Mouse (Mus musculus): ENCODE data around the gene Capn12.
"Not testable (repeated sequence)": the region's sequence is repeated elsewhere in the genome, so short reads cannot be mapped to it uniquely, and the experiment has no call there.

Gene Capn12

DNA sequence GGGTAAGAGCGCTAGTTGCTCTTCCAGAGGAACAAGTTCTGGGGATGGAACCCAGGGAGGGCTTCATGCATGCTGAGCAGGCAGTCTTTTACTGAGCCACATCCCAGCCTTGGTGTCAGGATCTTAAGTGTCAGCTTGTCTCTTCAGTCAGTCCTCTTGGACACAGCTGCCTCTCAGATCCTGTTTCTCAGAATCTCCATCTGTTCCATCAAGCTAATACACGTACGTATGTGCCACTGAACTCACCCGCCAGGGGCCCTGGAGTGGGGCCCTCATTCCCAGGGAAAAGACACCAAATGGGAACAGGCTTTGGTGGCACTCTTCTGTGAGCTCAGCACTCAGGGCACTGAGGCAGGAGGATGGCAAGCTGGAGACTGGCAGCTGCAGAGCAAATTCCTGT lies 3.4 kb upstream of the Capn12 start:
- DNase-seq (ENCODE audit: low spot score): no peak

GRCm38 (mm10) chr7:28879606-28880005 lies 1.6 kb upstream of the Capn12 start:
- DNase-seq (ENCODE audit: low spot score): no peak

GRCm38 (mm10) chr7:28880554-28880953 lies 668 bp upstream of the Capn12 start:
- DNase-seq (ENCODE audit: low spot score): no peak

DNA sequence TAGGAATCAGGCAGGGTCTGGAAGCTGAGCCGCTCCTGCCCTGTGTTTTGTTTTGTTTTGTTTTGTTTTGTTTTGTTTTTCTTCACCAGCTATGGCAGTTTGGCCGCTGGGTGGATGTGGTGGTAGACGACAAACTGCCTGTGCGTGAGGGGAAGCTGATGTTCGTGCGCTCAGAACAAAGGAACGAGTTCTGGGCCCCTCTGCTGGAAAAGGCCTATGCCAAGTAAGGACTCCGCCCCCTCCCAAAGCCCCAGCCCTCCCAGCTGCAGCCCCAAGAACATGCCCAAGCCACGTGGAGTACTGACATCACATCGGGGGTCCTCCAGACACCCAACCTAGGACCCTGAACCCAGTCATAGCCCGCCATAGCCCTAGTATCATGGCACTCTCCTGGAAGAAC lies 1.8 kb downstream of the Capn12 start:
- DNase-seq (ENCODE audit: low spot score): no peak

DNA sequence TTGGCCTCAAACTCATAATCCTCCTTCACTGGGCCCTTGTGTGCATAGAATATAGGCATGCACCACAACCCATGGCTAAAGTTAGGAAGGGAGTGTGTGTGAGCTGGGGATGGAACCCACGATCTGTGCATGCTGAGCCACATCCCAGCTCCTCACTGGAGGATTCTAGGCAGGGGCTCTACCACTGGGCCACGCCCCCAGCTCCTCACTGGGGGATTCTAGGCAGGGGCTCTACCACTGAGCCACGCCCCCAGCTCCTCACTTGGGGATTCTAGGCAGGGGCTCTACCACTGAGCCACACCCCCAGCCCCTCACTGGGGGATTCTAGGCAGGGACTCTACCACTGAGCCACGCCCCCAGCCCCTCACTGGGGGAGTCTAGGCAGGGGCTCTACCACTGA lies 2.5 kb downstream of the Capn12 start:
- DNase-seq (ENCODE audit: low spot score): not testable (repeated sequence)

- DNase-seq (ENCODE audit: low spot score): no peak
Observed at GRCm38 (mm10) chr7:28886486-28886885, 5.3 kb downstream of the Capn12 start.

GRCm38 (mm10) chr7:28888701-28889161 lies 7.5 kb downstream of the Capn12 start:
- DNase-seq (ENCODE audit: low spot score): no peak

DNA sequence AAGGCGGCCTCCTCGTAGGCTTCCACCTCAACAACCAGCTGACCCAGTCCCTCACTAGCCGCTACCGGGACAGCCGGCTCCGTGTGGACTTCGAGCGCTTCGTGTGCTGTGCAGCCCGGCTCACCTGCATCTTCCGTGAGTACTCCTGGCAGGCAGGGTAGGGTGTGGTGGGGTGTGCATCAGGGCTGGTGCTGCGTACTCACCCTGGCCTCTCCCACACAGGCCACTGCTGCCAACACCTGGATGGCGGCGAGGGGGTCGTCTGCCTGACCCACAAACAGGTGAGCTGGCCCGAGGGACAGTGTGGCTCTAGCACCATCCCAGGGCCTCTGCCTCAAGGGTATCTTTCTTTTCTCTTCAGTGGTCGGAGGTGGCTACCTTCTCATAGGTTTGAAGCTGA lies 11.4 kb downstream of the Capn12 start:
- no peak for DNase-seq (ENCODE audit: low spot score)

DNA sequence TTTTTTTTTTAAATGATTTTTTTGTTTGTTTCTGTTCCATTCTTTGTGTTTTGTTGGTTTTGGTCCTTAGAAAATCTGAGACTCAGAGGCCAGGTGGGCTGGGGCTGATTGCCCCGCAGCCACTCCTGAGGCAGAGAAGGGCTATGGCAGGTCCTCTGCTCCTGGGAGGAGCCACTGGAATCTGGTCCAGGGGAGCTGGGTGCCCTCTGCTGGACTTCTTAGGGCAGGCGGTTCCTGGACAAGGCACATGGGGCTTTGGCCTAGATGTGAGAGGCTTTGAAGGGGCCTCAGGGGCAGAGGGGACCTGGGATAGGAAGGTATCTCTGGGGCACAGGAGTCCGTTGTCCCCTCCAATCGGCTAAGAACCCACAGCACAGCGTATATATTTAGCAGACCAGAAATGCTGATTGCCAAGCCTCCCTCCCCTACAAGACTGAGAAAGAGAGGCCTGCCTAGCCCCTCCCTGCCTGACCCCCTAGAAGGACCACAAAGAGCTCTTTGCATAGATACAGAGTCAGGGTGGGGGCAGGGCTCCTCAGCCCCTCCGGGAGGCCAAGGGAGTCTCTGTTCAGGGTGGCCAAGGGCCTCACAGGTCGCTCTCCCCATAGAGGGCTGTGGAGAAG lies 12.5 kb downstream of the Capn12 start:
- DNase-seq (ENCODE audit: low spot score): peak; percentile 74

GRCm38 (mm10) chr7:28894942-28895341 lies 13.7 kb downstream of the Capn12 start:
- DNase-seq (ENCODE audit: low spot score): no peak

DNA sequence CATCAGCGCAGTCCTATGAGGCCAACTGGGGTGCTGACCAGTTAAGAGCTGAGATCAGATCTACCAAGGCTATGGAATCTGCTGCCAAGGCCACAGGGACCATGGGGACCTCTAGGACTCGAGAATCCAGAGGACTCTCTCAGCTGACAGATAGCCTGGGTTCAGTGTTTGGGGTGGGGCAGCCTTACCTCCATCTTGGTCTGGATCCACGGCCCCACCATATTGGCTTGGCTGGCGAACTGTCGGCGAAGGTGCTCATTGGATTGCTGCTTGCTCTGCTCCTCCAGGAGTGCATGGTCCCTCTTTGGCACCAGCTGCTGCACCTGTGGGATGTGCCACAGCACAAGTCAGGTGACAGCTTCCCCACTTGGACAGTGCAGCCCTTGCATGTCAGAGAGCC lies 16.4 kb downstream of the Capn12 start:
- no peak for DNase-seq (ENCODE audit: low spot score)

DNA sequence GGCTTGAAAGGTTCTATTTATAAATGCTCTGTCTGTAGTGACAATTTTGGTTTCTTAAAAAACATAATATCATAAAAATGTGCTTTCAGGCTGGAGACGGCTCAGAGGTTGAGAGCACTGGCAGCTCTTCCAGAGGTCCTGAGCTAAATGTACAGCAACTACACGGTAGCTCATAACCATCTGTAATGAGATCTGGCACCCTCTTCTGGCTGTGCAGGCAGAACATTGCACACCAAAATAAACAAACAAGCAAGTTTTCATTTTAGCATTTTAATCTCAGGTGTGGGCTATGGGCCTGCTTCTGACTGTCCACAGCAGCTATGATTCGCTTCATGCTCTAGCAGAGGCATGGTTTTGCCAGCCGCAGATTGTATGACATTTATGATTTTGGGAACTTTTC lies 18.8 kb downstream of the Capn12 start:
- DNase-seq (ENCODE audit: low spot score): no peak

- no peak for DNase-seq (ENCODE audit: low spot score)
Observed at GRCm38 (mm10) chr7:28901311-28902125, 20.3 kb downstream of the Capn12 start.

- DNase-seq (ENCODE audit: low spot score): no peak
Observed at GRCm38 (mm10) chr7:28902180-28902579, 21.0 kb downstream of the Capn12 start.

- DNase-seq (ENCODE audit: low spot score): no peak
Observed at GRCm38 (mm10) chr7:28902809-28903208, 21.6 kb downstream of the Capn12 start.

- no peak for DNase-seq (ENCODE audit: low spot score)
Observed at GRCm38 (mm10) chr7:28903778-28904177, 22.6 kb downstream of the Capn12 start.

DNA sequence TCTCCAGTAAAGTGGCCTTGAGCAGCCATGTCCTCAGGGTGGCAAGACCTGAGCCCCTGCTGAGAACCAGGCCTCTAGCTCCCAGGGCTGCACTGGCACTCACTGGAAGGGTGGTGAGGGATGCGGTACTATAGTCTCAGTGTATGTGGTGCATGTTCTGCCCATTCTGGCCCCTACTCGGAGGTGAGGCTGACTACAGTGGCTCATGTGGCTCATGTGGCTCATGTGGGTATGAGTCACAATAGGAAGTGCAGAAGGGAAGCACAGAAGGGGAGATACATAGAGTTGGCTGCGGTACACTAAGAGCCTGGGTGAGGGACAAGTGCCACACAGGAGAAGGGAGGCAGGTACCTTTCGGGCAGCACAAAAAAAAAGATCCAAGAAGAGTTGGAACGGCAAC lies 26.0 kb downstream of the Capn12 start:
- no peak for DNase-seq (ENCODE audit: low spot score)

GRCm38 (mm10) chr7:28911632-28912031 lies 30.4 kb downstream of the Capn12 start:
- no peak for DNase-seq (ENCODE audit: low spot score)

DNA sequence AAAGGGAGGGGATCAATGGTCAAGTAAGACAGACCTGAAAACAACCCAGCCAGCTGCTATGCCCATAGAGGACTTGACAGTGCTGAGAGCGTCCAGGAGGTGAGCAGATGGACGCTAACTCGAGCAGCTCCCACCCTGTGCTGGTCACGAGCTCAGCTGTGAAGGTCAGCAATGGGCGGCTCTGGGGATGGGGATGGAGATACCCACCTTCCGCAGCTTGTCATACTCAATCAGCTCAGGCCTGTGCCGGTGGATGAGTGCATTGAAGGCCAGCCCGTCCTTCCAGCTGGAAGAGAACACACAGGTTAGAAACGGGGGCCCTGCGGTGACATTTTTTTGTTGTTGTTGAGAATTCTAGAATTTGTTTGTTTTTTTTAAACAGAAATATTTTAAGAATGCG lies 31.9 kb downstream of the Capn12 start:
- no peak for DNase-seq (ENCODE audit: low spot score)

DNA sequence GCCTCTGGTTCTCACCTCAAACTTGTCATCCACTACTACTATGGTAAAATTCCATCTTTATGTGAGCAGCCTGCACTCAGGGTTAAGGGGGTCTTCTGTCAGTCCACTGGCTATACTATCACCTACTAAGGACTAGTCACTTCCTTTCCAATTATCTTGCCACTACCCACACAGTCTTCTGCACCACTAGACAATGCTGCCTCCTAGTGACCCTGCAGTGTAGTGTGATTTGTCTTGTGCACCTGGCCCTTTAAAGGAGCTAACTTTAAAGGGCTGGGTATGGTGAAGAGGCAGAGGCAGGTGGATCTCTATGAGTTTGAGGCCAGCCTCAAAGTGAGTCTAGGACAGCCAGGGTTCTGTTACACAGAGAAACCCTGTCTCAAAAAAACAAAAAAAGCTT lies 35.3 kb downstream of the Capn12 start:
- no peak for DNase-seq (ENCODE audit: low spot score)

DNA sequence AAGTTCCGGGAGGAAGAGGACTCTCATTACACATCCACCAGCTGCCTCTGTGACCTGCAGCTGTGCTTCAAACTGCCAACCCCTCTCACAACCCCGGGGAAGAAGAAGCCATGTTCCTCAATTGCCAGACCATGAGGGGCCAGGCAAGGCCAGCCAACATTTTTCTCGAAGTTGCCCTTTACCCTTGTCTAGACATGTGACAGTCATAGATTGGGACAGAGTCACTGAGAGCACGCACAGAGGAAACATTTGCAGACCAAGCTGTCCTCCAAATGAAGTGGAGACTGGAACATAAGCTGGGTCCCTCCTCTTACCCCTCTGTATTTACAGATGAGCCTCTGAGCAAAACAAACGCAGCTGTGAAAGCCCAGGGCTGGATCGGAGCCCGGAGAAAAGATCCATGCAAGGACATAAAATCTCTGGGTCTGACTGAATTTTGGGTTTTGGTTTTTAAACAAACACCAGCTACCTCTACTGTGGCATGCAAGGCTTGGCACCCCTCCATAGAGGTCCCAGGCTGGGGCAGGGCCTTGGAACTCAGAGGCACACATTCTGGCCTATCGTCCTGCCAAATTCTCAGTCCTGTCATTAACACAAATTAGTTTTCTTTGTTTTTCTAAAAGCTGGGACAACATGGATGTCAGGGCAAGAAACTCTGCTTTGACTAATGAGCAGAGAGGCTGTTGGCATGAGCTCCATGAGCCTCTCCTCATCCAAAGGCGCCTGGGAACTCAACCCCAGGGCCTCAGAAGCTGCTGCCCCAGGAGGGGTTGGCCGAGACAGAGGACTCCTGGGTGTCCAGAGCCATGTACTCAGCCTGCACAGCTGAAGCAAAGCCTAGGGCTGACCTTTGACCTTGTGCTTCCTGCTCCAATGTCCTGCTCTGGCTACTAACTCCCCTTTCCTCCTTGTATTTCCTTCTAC lies 36.5 kb downstream of the Capn12 start:
- no peak for DNase-seq (ENCODE audit: low spot score)

DNA sequence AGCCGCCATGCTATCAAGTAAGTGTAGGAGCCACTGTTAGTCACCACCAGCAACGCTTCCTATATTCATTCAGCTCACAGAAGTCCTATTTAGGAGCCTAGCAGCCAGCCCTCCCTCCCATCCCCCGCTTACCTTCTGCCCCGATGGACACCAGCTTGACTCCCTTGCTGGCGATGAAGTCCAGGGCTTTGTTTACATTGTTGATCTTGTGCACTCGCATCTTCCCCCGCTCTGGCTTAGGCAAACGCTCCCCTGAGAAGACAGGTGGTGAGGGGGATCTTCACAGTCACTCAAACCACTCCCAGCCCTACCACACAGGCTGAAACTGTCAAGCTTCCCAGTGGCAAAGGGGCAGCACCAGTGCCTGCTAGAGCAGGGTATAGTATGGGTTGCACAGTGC lies 37.3 kb downstream of the Capn12 start:
- DNase-seq (ENCODE audit: low spot score): no peak

GRCm38 (mm10) chr7:28919815-28920214 lies 38.6 kb downstream of the Capn12 start:
- DNase-seq (ENCODE audit: low spot score): peak; percentile 36

All from embryo, embryonic 10.5 days (tissue).